Mouse (Mus musculus) ES-Bruce4 (cell line): ENCODE data around the gene Rabgap1. TPM values are rescaled to one million over a fixed set of nuclear protein-coding genes. Genes with fewer than 3 reads are reported as not detected.

Experiments used
- H3K27ac ChIP-seq: 2 replicates; pipeline ENCODE4 v1.5.1; 2012; ENCODE audit warnings: low read length, inconsistent platforms; ENCODE audit not compliant: insufficient read depth
- H3K27me3 ChIP-seq: 2 replicates; pipeline ENCODE4 v1.6.1; 2012; ENCODE audit warnings: mild to moderate bottlenecking, low read length, inconsistent platforms; ENCODE audit not compliant: control insufficient read depth, poor library complexity, insufficient read depth, severe bottlenecking
- H3K36me3 ChIP-seq: 2 replicates; pipeline ENCODE4 v1.6.1; 2012; ENCODE audit warnings: inconsistent platforms, mild to moderate bottlenecking, low read length, moderate library complexity; ENCODE audit not compliant: control insufficient read depth, poor library complexity, insufficient read depth, severe bottlenecking
- H3K4me1 ChIP-seq: one replicate; pipeline ENCODE4 v1.8.1; 2011; ENCODE audit warnings: low read length; ENCODE audit not compliant: control insufficient read depth, insufficient read depth
- H3K4me3 ChIP-seq: 2 replicates; pipeline ENCODE4 v1.5.1; 2011; ENCODE audit warnings: low read depth, mild to moderate bottlenecking, low read length
- H3K9ac ChIP-seq: 2 replicates; pipeline ENCODE4 v1.6.1; 2012; ENCODE audit warnings: low read depth, mild to moderate bottlenecking, inconsistent platforms; ENCODE audit not compliant: poor library complexity, severe bottlenecking
- H3K9me3 ChIP-seq: replicated peaks from 2 replicates; pipeline ENCODE4 v1.6.1; 2012; ENCODE audit warnings: mild to moderate bottlenecking, low read length, inconsistent platforms; ENCODE audit not compliant: control insufficient read depth, poor library complexity, insufficient read depth, severe bottlenecking
- CTCF ChIP-seq: IDR thresholded peaks from one replicate; pipeline ENCODE4 v1.8.1; 2011; ENCODE audit warnings: low read depth, low read length
- EP300 ChIP-seq: IDR thresholded peaks from 2 replicates; pipeline ENCODE4 v1.6.1; 2011; ENCODE audit warnings: low read depth, low read length; ENCODE audit not compliant: insufficient read depth
- POLR2A ChIP-seq: IDR thresholded peaks from one replicate; pipeline ENCODE4 v1.8.1; 2011; ENCODE audit warnings: low read length; ENCODE audit not compliant: insufficient read depth
- polyA plus RNA-seq: library from polyadenylated mRNA; stranded (reverse); fragments of >200 nt; gene quantifications from 2 replicates; pipeline ENCODE4 v1.2.4, GENCODE M21; 2011; ENCODE audit warnings: low read depth; ENCODE audit not compliant: missing spikeins, insufficient read depth, insufficient read length

Rabgap1 gene
- polyA plus RNA-seq, 1 experiment, result 72.5 TPM

- H3K4me3 ChIP-seq, result no peak overlapping the region
- no peaks in the 10 kb centered on the region for H3K9me3 ChIP-seq
- H3K27ac ChIP-seq, result no peak overlapping the region
- H3K36me3 ChIP-seq, result peaks cover 9% of the 10 kb centered on the region
- H3K9ac ChIP-seq, result no peak overlapping the region
- H3K27me3 ChIP-seq, result no peaks in the 10 kb centered on the region
- peaks cover 3% of the 10 kb centered on the region for H3K4me1 ChIP-seq
- TF ChIP-seq EP300 (no peak), POLR2A (no peak), CTCF (no peak)
Measured at GRCm38 (mm10) chr2:37518561-37519285, 75.6 kb downstream of the Rabgap1 start.

GRCm38 (mm10) chr2:37519286-37519640, 76.2 kb downstream of the Rabgap1 start:
- no peak for TF ChIP-seq POLR2A
- no peak overlapping the region for H3K27ac ChIP-seq
- peaks cover 9% of the 10 kb centered on the region for H3K36me3 ChIP-seq
- H3K9me3 ChIP-seq, result no peaks in the 10 kb centered on the region
- no peaks in the 10 kb centered on the region for H3K27me3 ChIP-seq
- H3K4me1 ChIP-seq, result peaks cover 3% of the 10 kb centered on the region
- H3K9ac ChIP-seq, result no peak overlapping the region
- H3K4me3 ChIP-seq, result no peak overlapping the region

- H3K9ac ChIP-seq, result no peak overlapping the region
- H3K9me3 ChIP-seq, result no peaks in the 10 kb centered on the region
- H3K27me3 ChIP-seq, result no peaks in the 10 kb centered on the region
- H3K4me3 ChIP-seq, result no peak overlapping the region
- no peaks in the 10 kb centered on the region for H3K4me1 ChIP-seq
- TF ChIP-seq EP300 (no peak), POLR2A (no peak), CTCF (no peak)
- H3K36me3 ChIP-seq, result no peaks in the 10 kb centered on the region; the same call in 1 of the 2 replicates
- H3K27ac ChIP-seq, result no peak overlapping the region
Measured at GRCm38 (mm10) chr2:37527587-37527986, 84.5 kb downstream of the Rabgap1 start.

GRCm38 (mm10) chr2:37529397-37529796, 86.3 kb downstream of the Rabgap1 start:
- no peak for TF ChIP-seq CTCF
- no peak for TF ChIP-seq POLR2A
- TF ChIP-seq EP300, result no peak
- Histone ChIP-seq H3K36me3 (peaks cover 5% of the 10 kb centered on the region), H3K9ac (no peak overlapping the region), H3K9me3 (no peaks in the 10 kb centered on the region), H3K4me3 (no peak overlapping the region), H3K27me3 (no peaks in the 10 kb centered on the region), H3K27ac (no peak overlapping the region), H3K4me1 (no peaks in the 10 kb centered on the region)

- H3K36me3 ChIP-seq, result peaks cover 9% of the 10 kb centered on the region
- TF ChIP-seq CTCF (no peak), EP300 (no peak), POLR2A (no peak)
- H3K4me1 ChIP-seq, result no peaks in the 10 kb centered on the region
- H3K27ac ChIP-seq, result no peak overlapping the region
- no peaks in the 10 kb centered on the region for H3K27me3 ChIP-seq
- H3K9ac ChIP-seq, result no peak overlapping the region
- H3K9me3 ChIP-seq, result no peaks in the 10 kb centered on the region
- no peak overlapping the region for H3K4me3 ChIP-seq
Measured at GRCm38 (mm10) chr2:37530766-37531165, 87.7 kb downstream of the Rabgap1 start.

GRCm38 (mm10) chr2:37531639-37532038, 88.6 kb downstream of the Rabgap1 start:
- no peaks in the 10 kb centered on the region for H3K4me1 ChIP-seq
- TF ChIP-seq POLR2A (no peak), EP300 (no peak), CTCF (no peak)
- H3K4me3 ChIP-seq, result no peak overlapping the region
- H3K27ac ChIP-seq, result no peak overlapping the region
- peaks cover 9% of the 10 kb centered on the region for H3K36me3 ChIP-seq
- H3K27me3 ChIP-seq, result no peaks in the 10 kb centered on the region
- H3K9me3 ChIP-seq, result no peaks in the 10 kb centered on the region
- no peak overlapping the region for H3K9ac ChIP-seq
